Mouse (Mus musculus): ENCODE measurements around the gene Maip1. TPM values are rescaled to one million over a fixed set of nuclear protein-coding genes. Genes with fewer than 3 reads are reported as not detected.

The Maip1 gene
- polyA plus RNA-seq, 1 experiment: 1.9 TPM

DNA sequence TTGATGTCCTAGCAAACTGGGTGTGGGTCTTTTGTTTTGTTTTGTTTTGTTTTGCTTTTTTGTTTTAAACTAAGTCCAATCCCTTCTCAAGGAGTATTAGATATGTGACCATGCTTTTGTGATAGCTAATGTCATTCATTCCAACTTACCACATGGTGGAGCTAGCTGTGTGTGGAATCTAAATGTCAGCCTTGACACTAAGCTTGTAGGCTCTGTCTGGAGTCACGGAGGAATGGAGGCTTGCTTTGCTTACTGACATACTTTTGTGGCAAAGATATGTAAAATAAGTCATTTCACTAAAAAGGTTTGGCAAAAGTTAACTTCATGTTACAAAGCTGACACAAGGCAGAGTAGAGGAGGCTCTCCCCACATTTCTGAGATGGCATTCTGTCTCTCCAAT, 17.6 kb downstream of the Maip1 start:
- H3K36me3 ChIP-seq (ENCODE audit: control insufficient read depth, insufficient read depth, low read length): no peaks in the 10 kb centered on the region
- H3K4me3 ChIP-seq (ENCODE audit: extremely low read depth, insufficient read depth, insufficient read length): no peak overlapping the region
- no peak for DNase-seq (ENCODE audit: low read depth in 1 of 2, low spot score in 2 of 2)
- H3K27me3 ChIP-seq (ENCODE audit: control insufficient read depth, insufficient read depth, low read length): no peaks in the 10 kb centered on the region
- H3K4me1 ChIP-seq (ENCODE audit: control insufficient read depth, insufficient read depth, insufficient read length): no peaks in the 10 kb centered on the region
- TF ChIP-seq POLR2A (IDR thresholded peaks at IDR 0.05; ENCODE audit: low read depth, low read length): no peak
- no peak for TF ChIP-seq CTCF (IDR thresholded peaks at IDR 0.05; ENCODE audit: extremely low read depth, insufficient read depth, insufficient read length, insufficient replicate concordance)
- no peak overlapping the region for H3K27ac ChIP-seq (ENCODE audit: insufficient read depth, low read length)
- 15% methylated on average over 1 of the region's 1 CpGs for WGBS

DNA sequence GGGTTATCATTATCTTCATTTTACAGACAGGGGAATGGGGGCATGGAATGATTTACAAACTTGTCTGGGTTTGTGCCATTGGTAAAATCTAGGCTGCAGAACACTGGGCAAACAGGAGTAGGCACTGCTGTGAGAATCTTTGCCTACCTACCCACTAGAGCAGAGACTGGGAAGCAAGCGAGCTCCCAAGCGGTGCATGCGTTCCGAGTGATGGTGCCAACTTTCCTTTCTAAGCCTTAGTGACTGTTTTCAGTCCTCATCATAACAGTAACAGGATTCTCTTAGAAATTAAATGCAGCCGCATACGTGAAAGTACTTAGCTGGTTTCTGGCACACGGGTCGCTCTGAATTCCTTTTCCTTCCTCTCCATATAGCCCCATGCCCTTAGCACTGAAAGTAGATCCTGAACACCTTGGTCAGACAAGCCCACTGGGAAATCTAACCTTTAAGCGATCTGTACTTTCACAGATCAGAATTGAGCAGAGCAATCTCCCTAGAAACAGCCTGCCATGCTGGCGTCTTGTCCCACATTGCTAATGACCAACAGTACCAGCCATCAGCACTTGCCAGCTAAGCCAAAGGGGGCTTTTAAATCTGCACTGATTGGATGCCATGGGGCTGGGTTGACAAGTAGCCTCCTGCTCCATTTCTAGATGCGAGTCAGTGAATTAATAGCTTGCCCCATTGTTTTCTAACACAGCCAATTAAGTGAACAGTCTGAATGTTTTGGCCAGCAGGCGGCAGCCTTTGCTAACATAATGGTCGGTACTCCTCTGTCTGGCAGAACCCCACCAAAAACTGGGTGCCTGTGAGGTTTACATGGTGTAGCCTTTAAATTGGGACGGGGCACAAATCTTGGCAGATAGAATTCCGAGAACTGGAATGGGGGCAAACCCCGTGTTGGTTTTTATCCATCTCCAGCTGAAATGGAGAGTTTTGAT, 22.5 kb downstream of the Maip1 start:
- no peaks in the 10 kb centered on the region for H3K4me1 ChIP-seq (ENCODE audit: control insufficient read depth, insufficient read depth, insufficient read length)
- H3K27me3 ChIP-seq (ENCODE audit: control insufficient read depth, insufficient read depth, low read length): no peaks in the 10 kb centered on the region
- H3K36me3 ChIP-seq (ENCODE audit: control insufficient read depth, insufficient read depth, low read length): no peaks in the 10 kb centered on the region
- H3K4me3 ChIP-seq (ENCODE audit: extremely low read depth, insufficient read depth, insufficient read length): no peak overlapping the region
- WGBS: 58% methylated on average over 16 of the region's 16 CpGs
- no peak overlapping the region for H3K27ac ChIP-seq (ENCODE audit: insufficient read depth, low read length)
- DNase-seq (ENCODE audit: low read depth in 1 of 2, low spot score in 2 of 2): peak; percentile 25 to 73
- TF ChIP-seq POLR2A (IDR thresholded peaks at IDR 0.05; ENCODE audit: low read depth, low read length) (no peak), CTCF (IDR thresholded peaks at IDR 0.05; ENCODE audit: extremely low read depth, insufficient read depth, insufficient read length, insufficient replicate concordance) (peak; percentile 59; the same call in 1 of the 2 replicates)

DNA sequence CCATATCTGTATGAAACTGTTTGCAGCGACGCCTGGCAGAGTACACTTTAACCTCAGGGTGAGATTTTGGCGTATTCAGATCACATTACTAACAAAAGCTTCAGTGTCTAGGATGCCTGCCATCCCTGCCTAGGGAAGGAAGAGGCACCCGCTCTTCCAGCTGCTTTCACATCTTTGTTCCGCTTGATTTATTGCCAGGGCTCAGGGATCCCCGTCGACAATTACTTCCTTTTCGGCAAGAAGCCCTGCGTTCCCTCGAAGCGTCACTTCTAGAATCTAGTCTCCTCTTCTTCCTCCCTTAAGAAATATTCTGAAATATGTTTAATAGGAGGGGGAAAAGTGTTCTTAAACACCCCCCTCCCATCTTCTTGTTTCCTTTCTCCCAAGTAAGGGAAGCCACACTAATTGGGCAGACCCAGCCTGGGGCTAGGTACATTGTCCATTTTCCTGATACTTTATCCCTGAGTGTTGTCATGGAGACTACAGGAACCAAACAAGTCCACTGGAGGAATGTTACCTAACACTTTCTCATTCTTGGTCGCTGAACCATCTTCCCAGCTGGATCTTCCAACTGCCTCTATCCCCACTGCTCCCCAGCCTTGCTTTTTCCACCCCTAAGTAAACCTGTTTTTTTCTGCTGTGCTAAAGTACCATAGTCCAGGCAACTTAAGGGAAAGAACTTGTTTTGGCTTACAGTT, 23.8 kb downstream of the Maip1 start:
- no peaks in the 10 kb centered on the region for H3K4me1 ChIP-seq (ENCODE audit: control insufficient read depth, insufficient read depth, insufficient read length)
- TF ChIP-seq CTCF (IDR thresholded peaks at IDR 0.05; ENCODE audit: extremely low read depth, insufficient read depth, insufficient read length, insufficient replicate concordance) (no peak), POLR2A (IDR thresholded peaks at IDR 0.05; ENCODE audit: low read depth, low read length) (no peak)
- no peak overlapping the region for H3K27ac ChIP-seq (ENCODE audit: insufficient read depth, low read length)
- no peak overlapping the region for H3K4me3 ChIP-seq (ENCODE audit: extremely low read depth, insufficient read depth, insufficient read length)
- 5% methylated on average over 12 of the region's 12 CpGs for WGBS
- H3K36me3 ChIP-seq (ENCODE audit: control insufficient read depth, insufficient read depth, low read length): no peaks in the 10 kb centered on the region
- DNase-seq (ENCODE audit: low read depth in 1 of 2, low spot score in 2 of 2): no peak
- H3K27me3 ChIP-seq (ENCODE audit: control insufficient read depth, insufficient read depth, low read length): 0 out of 2 replicates have a peak, but pooled peaks cover 1% of the 10 kb centered on the region

DNA sequence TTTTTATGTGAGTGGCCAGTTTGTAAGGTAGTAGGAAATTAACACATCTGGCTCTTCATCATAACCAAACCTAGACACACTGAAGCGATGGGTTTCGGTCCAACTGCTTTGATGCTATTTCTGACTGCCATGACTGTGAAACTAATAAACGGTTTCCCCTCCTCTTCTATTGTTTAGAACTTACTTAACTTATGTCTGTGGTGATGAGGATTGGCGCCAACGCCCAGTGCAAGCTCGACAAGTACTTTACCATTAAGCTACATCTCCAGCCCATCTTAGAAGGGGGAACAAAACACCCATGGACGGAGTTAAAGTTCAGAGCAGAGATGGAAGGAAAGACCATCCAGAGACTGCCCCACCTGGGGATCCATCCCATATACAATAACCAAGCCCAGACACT, 27.0 kb downstream of the Maip1 start:
- H3K4me3 ChIP-seq (ENCODE audit: extremely low read depth, insufficient read depth, insufficient read length): no peak overlapping the region
- TF ChIP-seq CTCF (IDR thresholded peaks at IDR 0.05; ENCODE audit: extremely low read depth, insufficient read depth, insufficient read length, insufficient replicate concordance) (no peak), POLR2A (IDR thresholded peaks at IDR 0.05; ENCODE audit: low read depth, low read length) (no peak)
- 92% methylated on average over 7 of the region's 7 CpGs for WGBS
- H3K4me1 ChIP-seq (ENCODE audit: control insufficient read depth, insufficient read depth, insufficient read length): no peaks in the 10 kb centered on the region
- DNase-seq (ENCODE audit: low read depth in 1 of 2, low spot score in 2 of 2): no peak
- no peaks in the 10 kb centered on the region for H3K36me3 ChIP-seq (ENCODE audit: control insufficient read depth, insufficient read depth, low read length)
- 0 out of 2 replicates have a peak, but pooled peaks cover 1% of the 10 kb centered on the region for H3K27me3 ChIP-seq (ENCODE audit: control insufficient read depth, insufficient read depth, low read length)
- no peak overlapping the region for H3K27ac ChIP-seq (ENCODE audit: insufficient read depth, low read length)

DNA sequence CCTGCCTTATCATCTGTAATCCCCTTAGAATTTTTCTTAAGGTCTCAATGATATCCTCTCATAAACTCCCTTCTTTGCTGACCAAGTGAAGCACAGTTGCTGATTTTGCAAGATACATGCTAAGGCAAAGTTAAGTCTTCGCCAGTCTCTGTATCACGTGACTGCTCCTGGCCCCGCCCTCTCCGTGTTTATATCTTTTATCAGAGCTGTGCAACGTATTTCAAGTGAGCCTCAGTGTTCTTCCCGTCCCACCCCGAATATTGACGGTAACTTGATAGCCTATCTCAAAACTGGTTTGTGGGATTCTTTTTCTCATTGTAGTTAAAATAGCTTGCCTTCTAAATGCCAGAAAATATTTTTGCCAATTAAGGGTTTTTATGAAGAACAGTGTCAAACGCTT, 30.3 kb downstream of the Maip1 start:
- H3K27ac ChIP-seq (ENCODE audit: insufficient read depth, low read length): no peak overlapping the region
- H3K36me3 ChIP-seq (ENCODE audit: control insufficient read depth, insufficient read depth, low read length): no peaks in the 10 kb centered on the region
- no peak overlapping the region for H3K4me3 ChIP-seq (ENCODE audit: extremely low read depth, insufficient read depth, insufficient read length)
- WGBS: 47% methylated on average over 9 of the region's 9 CpGs
- peak in 1 of 2 experiments; percentile 6 for DNase-seq (ENCODE audit: low read depth in 1 of 2, low spot score in 2 of 2)
- 0 out of 2 replicates have a peak, but pooled peaks cover 1% of the 10 kb centered on the region for H3K27me3 ChIP-seq (ENCODE audit: control insufficient read depth, insufficient read depth, low read length)
- TF ChIP-seq POLR2A (IDR thresholded peaks at IDR 0.05; ENCODE audit: low read depth, low read length) (no peak), CTCF (IDR thresholded peaks at IDR 0.05; ENCODE audit: extremely low read depth, insufficient read depth, insufficient read length, insufficient replicate concordance) (no peak)
- H3K4me1 ChIP-seq (ENCODE audit: control insufficient read depth, insufficient read depth, insufficient read length): no peaks in the 10 kb centered on the region

DNA sequence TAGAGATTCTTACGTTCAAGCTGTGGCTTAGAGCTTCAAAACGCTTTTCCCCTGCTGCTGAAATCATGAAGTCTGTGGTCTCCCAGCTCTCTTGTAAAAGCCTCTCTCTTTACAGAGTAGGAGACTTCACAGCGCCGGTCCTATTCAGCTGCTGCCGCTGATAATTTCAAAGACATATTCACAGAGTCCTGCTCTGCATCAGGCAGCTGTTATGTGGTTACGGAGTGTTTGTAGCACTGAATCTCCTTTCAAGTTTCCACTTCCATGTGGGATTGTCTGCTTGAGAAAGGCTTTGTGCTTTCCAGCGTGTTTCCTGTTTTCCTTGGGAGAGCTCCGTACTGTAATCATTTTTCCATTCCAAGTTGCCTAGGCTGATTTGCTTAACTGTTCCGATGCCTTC, 30.8 kb downstream of the Maip1 start:
- Histone ChIP-seq H3K4me3 (ENCODE audit: extremely low read depth, insufficient read depth, insufficient read length) (no peak overlapping the region), H3K27me3 (ENCODE audit: control insufficient read depth, insufficient read depth, low read length) (0 out of 2 replicates have a peak, but pooled peaks cover 1% of the 10 kb centered on the region), H3K36me3 (ENCODE audit: control insufficient read depth, insufficient read depth, low read length) (no peaks in the 10 kb centered on the region), H3K4me1 (ENCODE audit: control insufficient read depth, insufficient read depth, insufficient read length) (no peaks in the 10 kb centered on the region), H3K27ac (ENCODE audit: insufficient read depth, low read length) (no peak overlapping the region)
- DNase-seq (ENCODE audit: low read depth in 1 of 2, low spot score in 2 of 2): no peak
- WGBS: 29% methylated on average over 9 of the region's 9 CpGs
- no peak for TF ChIP-seq POLR2A (IDR thresholded peaks at IDR 0.05; ENCODE audit: low read depth, low read length)

Data from spleen, adult 2 months (tissue).